Mouse (Mus musculus) spleen, postnatal 36 days (tissue): ENCODE results near the gene Nptx2.

Source experiments
- DNase-seq, 2 experiments: peaks; one replicate each; pipeline ENCODE4 v3.0.0; 2022; ENCODE audit warnings: low spot score in 2 of 2, mixed read lengths in 1 of 2

Nptx2 gene

DNA sequence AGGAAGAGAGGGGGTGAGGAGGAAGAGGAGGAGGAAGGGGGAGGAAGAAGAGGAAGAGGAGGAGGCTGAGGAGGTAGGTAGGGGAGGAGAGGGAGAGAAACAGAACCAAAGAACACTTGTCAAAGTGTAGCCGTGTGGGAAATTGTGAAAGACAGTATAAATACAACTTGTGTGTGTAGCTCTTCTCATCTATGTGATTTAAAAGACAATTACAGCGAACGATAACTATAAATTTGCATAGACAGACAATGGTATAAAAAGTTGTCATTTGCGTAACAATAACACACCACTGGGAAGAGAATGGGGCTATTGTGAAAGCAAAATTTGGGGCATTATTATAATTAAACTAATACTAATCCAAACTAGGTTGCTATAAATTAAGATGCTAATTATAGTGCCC is 20.0 kb downstream of the Nptx2 start:
- DNase-seq = no peak

DNA sequence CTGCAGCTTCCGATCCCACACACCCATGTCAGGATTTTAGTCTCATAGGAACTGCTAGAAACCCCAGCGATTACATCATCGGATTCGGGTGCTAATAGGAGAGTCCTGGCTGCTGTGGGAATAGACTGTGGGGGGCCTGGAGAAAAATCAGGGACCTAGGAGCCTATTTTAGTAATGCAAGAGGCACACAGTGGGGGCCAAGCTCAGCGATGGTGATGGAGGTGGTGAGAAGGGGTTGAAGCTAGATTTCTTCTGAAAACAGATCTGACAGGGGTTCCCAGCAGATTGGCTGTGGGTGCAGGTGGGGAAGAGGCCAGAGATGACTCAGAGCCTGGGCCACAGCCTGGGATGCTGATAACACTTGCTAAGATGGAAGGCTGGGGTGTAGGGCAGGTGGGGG is 39.4 kb downstream of the Nptx2 start:
- no peak for DNase-seq

- no peak for DNase-seq
Measured at GRCm38 (mm10) chr5:144591248-144591880, 45.7 kb downstream of the Nptx2 start.

- no peak for DNase-seq
Measured at GRCm38 (mm10) chr5:144594796-144595195, 49.1 kb downstream of the Nptx2 start.
